Mouse (Mus musculus): Measurements from ENCODE around the gene Fbxo2.
"Not testable (repeated sequence)": the region's sequence is repeated elsewhere in the genome, so short reads cannot be mapped to it uniquely, and the experiment has no call there.

Gene Fbxo2

GRCm38 (mm10) chr4:148177716-148178115, 17.3 kb downstream of the Fbxo2 start:
- no peak for DNase-seq

GRCm38 (mm10) chr4:148181483-148181882, 21.1 kb downstream of the Fbxo2 start:
- no peak for DNase-seq

- DNase-seq: no peak
Observed at GRCm38 (mm10) chr4:148182363-148182762, 21.9 kb downstream of the Fbxo2 start.

GRCm38 (mm10) chr4:148184564-148184963, 24.1 kb downstream of the Fbxo2 start:
- DNase-seq: no peak

GRCm38 (mm10) chr4:148185819-148186218, 25.4 kb downstream of the Fbxo2 start:
- no peak for DNase-seq

GRCm38 (mm10) chr4:148188767-148189166, 28.3 kb downstream of the Fbxo2 start:
- DNase-seq: not testable (repeated sequence)

GRCm38 (mm10) chr4:148192707-148193245, 32.4 kb downstream of the Fbxo2 start:
- DNase-seq: no peak

- DNase-seq: no peak
Observed at GRCm38 (mm10) chr4:148194400-148194799, 34.0 kb downstream of the Fbxo2 start.

- no peak for DNase-seq
Observed at GRCm38 (mm10) chr4:148198721-148199120, 38.3 kb downstream of the Fbxo2 start.

GRCm38 (mm10) chr4:148203557-148203956, 43.1 kb downstream of the Fbxo2 start:
- no peak for DNase-seq

- no peak for DNase-seq
Observed at GRCm38 (mm10) chr4:148204061-148204872, 43.8 kb downstream of the Fbxo2 start.

GRCm38 (mm10) chr4:148204873-148205232, 44.4 kb downstream of the Fbxo2 start:
- no peak for DNase-seq

- no peak for DNase-seq
Observed at GRCm38 (mm10) chr4:148214460-148215136, 54.2 kb downstream of the Fbxo2 start.

- DNase-seq: no peak
Observed at GRCm38 (mm10) chr4:148215264-148215900, 55.0 kb downstream of the Fbxo2 start.

All from kidney, postnatal 10 days (tissue).